Mouse (Mus musculus): ENCODE data around the gene Snx20. TPM values are rescaled to one million over a fixed set of nuclear protein-coding genes. Genes with fewer than 3 reads are reported as not detected.
A peak's percentile ranks its signal among the peaks of the same experiment; 100 is the strongest.
"Not testable (repeated sequence)": the region's sequence is repeated elsewhere in the genome, so short reads cannot be mapped to it uniquely, and the experiment has no call there.

The Snx20 gene
- 1 to 10 TPM; 1.2 to 2.3 TPM for total RNA-seq (2021)
- long read RNA-seq, experiment 1, partial matches to known transcripts: 1 of 2 reads
- long read RNA-seq, experiment 1, other reads (novel, unspliced or antisense): 0 of 2 reads
- long read RNA-seq, experiment 2, partial matches to known transcripts: 1 of 2 reads
- long read RNA-seq, experiment 2, other reads (novel, unspliced or antisense): 0 of 2 reads

GRCm38 (mm10) chr8:88635474-88636397 is at the start of gene Snx20:
Gene Snx20, minus strand, starts transcription at chr8:88636128.
- DNase-seq (ENCODE audit: low spot score in 2 of 2): no peak

DNA sequence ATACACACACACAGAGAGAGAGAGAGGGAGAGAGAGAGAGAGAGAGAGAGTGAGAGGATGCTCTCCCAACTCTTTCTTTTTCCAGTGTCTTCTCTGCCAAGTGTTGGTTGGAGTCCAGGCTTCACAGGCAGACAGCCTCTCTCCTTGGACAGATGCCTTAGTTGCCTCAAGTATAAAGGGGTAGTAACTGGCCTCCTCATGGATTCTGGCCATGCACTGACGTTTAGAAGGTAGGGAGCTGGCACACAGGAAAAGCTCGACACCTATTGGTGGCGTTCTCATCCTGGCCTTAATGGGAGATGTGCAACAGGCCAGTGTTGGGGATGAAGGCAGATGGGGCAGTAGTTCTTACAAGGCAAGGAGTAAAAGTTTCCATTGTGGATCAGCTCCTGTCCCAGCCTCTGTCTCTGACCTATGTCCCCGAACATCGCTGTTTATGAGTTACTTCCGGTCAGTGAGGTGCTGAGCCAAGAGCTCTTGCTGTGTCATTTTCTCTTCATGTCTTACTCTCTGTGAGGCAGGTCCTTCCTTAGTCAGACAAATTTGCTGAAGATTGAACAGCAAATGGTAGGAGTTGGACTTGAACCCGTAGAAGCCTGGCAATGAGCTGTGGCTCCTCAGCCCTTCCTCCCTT is 47.8 kb upstream of the Snx20 start:
- DNase-seq (ENCODE audit: low spot score in 2 of 2): no peak

DNA sequence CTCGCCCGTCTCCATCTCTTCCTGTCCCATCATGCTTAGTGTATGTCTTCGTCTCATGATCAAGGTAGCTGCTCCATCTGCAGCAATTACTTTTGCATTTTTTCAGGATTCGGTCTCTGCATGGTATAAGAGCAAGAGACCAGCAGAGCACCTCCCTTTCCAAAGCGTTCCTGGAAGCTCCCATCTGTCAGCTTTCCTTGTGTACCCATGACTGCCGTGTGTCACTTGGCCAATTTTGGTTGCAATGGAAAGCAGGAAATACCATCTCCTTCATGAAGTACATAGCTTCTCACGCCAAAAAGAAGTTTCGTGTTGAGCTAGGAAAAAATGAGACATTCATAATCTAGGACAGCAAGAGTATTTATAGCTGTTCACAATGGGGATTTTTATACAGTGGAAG is 45.1 kb upstream of the Snx20 start:
- peak in 1 of 2 experiments; percentile 18 for DNase-seq (ENCODE audit: low spot score in 2 of 2)

DNA sequence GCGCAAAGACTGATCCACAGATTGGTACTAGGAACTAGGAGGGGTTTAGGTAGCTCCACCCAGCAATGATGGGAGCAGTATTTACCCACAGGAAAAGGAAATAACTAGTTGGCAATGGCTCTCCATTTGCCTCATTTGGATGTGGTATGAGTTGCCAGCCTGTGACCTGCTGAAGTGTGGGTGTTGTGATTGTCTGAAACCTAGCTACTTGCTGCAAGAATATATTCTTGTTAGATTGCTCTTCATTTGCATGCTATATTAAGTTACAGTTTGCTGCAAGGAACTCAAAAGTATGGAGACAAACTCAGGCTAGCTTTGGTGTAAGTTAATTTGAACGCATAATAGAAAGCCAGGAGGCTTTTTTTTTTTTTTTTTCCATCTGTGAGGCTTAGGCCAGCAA is 44.6 kb upstream of the Snx20 start:
- DNase-seq (ENCODE audit: low spot score in 2 of 2): peak in 1 of 2 experiments; percentile 20

- no peak for DNase-seq (ENCODE audit: low spot score in 2 of 2)
These were observed 41.1 kb upstream of the Snx20 start for GRCm38 (mm10) chr8:88677071-88677470.

DNA sequence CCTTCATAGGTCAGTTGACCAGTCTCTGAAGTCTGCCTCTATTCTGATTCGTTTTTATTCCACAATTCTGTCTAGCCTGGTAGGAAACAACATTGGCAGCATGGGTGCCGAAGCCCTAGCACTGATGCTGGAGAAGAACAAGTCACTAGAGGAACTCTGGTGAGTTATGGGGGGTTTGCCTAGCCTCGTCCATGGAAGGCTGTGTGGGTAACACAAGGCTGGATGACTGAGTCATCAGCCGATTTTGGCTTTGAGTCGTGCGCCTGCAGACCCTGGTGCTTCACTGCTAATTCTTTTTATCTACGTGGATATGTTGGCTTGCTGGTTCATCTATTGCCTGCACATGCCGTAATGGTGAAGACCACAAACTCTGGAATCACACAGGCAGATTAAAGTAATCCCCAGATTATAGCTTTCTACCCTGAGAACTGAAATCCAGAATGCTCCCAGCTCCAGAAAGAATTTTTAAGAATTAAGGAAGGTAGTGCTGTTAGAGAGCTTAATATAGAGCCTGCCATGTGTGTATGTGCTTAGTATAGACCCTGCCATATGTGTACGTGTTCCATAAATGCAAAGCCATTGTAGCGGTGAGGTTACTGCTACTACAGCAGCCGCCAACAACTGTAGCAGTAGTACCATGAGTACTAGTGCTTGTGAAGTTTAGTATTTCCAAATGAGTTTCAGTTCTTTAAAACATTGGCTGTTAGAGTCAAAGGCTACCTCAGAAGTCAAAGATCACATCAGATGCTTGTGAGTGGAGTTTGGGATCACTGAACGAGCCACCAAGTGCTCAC is 39.6 kb upstream of the Snx20 start:
- peak in 1 of 2 experiments; percentile 22 for DNase-seq (ENCODE audit: low spot score in 2 of 2)

DNA sequence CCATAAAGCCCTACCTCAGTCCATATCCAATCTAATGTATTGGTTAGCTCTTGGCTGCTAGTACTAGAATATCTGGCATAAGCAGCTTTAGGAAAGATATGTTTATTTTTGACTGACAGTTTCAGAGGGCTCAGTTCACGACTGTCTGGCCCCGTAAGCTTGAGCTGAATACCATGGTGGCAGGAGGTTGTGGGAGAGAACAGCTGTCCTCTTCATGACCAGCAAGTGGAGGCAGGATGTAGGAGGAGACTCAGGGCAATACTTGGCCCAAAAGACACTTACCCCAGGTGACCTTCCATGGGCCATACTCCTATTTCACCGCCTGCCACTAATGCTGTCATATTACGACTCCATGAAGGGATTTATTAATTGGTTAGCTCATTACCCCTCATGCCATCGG is 37.9 kb upstream of the Snx20 start:
- DNase-seq (ENCODE audit: low spot score in 2 of 2): no peak

DNA sequence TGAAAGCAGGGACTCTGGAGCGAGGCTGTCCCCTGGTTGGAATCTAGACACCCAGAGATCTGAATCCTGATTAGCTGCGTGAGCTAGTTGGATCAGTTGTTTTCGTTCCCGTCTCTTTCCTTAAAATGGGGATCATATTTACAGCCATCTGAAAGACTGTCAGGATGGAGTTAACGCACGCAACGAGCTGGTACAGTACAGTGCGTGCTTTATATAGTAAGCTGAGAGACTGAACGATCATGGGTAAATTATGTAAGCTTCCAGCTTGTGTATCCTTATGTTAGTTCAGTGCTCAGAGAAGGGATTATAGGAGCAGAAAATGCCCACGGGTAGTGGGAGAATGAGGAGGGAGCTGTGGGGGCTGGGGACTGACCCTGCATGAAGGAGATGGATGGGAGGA is 35.6 kb upstream of the Snx20 start:
- peak in 1 of 2 experiments; percentile 13 for DNase-seq (ENCODE audit: low spot score in 2 of 2)

GRCm38 (mm10) chr8:88670782-88671181 is 34.9 kb upstream of the Snx20 start:
- no peak for DNase-seq (ENCODE audit: low spot score in 2 of 2)

DNA sequence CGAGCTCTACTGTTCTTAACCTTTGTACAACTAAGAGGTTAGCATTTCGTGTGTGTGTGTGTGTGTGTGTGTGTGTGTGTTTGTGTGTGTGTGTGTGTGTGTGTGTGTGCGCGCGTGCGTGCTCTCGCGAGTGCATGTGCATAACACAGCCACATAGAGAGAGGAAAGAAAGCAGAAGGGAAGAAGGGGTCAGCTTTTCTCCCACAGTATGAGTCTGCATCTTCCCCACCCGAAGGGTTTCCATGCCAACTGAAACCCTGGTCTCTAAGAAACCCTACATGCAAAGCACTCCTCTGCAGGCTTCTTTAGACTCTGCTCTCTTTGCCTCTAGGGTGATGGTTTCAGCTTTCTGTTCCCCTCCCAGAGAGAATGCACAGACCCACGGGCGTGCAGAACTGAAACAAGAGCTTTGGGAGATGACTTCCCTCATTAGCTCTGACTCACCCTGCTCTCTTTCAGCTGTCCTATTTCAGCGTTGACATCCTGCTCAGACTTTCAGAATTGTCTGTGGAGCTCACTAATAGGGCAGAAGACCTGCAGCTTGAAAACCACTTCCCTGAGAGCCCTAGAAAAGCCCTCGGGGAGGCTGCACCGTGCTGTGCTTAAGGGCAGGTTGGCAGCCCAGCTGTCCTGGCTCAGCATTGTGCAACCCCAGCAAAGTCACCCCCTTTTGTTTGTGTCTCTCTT is 32.6 kb upstream of the Snx20 start:
- DNase-seq (ENCODE audit: low spot score in 2 of 2): peak in 1 of 2 experiments; percentile 39

DNA sequence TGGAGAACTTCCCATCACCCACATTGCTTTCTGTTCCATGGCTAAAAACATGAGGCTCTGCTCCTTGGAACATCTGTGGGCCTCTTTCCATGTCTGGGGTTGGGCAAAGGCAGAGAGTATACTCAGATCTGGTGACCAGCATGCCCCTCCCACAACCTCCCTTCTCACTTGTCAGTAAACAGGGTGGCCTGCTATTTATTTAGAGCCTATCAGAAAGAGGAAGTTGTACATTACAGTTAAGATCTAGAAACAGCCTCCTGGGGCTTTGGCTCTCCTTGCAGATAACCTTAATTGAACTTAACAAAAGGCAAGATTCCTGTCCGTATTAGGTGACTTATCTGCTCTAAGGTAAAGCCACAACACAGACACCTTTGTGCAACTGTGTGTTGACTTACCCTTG is 30.5 kb upstream of the Snx20 start:
- DNase-seq (ENCODE audit: low spot score in 2 of 2): no peak

GRCm38 (mm10) chr8:88664947-88665346 is 29.0 kb upstream of the Snx20 start:
- no peak for DNase-seq (ENCODE audit: low spot score in 2 of 2)

GRCm38 (mm10) chr8:88664121-88664520 is 28.2 kb upstream of the Snx20 start:
- no peak for DNase-seq (ENCODE audit: low spot score in 2 of 2)

GRCm38 (mm10) chr8:88662401-88662821 is 26.5 kb upstream of the Snx20 start:
- DNase-seq (ENCODE audit: low spot score in 2 of 2): no peak

GRCm38 (mm10) chr8:88659873-88660272 is 23.9 kb upstream of the Snx20 start:
- DNase-seq (ENCODE audit: low spot score in 2 of 2): no peak

DNA sequence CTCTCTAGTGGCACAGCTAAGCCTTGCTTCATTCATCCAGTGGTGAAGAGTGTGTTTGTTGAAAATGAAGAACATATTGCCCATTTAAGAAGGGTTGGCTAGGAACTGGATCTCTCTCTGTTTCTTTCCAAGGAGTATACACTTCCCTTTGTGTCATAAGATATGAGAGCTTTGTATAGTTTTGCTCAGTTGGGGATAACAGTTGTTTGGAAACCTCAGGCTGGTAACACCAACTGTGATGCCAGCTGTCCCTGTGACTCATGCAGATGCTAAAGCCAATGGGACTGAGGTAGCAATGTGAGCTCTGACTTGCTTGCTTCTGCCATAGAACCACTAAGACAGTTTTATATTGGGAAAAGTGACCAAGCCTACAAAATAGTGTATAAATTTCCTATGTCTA is 19.4 kb upstream of the Snx20 start:
- peak; percentile 61 to 62 for DNase-seq (ENCODE audit: low spot score in 2 of 2)

DNA sequence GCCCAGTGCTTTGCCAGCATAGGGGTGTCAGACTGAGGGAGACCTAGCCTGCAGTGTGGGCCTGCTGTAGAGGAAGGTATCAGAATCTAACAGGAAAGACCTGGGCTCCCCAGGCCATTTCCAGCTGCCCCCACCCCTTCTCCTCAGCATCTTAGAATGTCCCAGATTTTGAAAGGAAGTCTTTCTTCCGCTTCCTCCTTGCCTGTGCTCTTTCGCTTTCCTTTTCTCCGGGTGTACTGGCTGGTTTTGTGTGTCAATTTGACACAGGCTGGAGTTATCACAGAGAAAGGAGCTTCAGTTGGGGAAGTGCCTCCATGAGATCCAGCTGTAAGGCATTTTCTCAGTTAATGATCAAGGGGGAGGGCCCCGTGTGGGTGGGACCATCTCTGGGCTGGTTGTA is 15.2 kb upstream of the Snx20 start:
- not testable (repeated sequence) for DNase-seq (ENCODE audit: low spot score in 2 of 2)

GRCm38 (mm10) chr8:88650016-88650708 is 14.2 kb upstream of the Snx20 start:
- no peak for DNase-seq (ENCODE audit: low spot score in 2 of 2)

- DNase-seq (ENCODE audit: low spot score in 2 of 2): no peak
These were observed 12.4 kb upstream of the Snx20 start for GRCm38 (mm10) chr8:88648322-88648721.

Measured in left cerebral cortex, adult 18-20 months (tissue).